Mouse (Mus musculus) C2C12 (cell line): ENCODE results near the gene Emid1.

Source experiments
- CTCF ChIP-seq: IDR thresholded peaks from one replicate; pipeline ENCODE4 v1.5.1; 2011; ENCODE audit not compliant: control insufficient read depth, insufficient read depth, insufficient read length
- MAX ChIP-seq: IDR thresholded peaks from one replicate; pipeline ENCODE4 v1.6.1; 2011; ENCODE audit warnings: mild to moderate bottlenecking, control low read depth
- MYOG ChIP-seq: IDR thresholded peaks from one replicate; pipeline ENCODE4 v1.6.1; 2011; ENCODE audit not compliant: control insufficient read depth, insufficient read length; ENCODE audit errors: extremely low read depth
- USF1 ChIP-seq: IDR thresholded peaks from one replicate; pipeline ENCODE4 v1.6.1; 2011; ENCODE audit warnings: low read depth, mild to moderate bottlenecking, control low read depth, moderate library complexity

DNA sequence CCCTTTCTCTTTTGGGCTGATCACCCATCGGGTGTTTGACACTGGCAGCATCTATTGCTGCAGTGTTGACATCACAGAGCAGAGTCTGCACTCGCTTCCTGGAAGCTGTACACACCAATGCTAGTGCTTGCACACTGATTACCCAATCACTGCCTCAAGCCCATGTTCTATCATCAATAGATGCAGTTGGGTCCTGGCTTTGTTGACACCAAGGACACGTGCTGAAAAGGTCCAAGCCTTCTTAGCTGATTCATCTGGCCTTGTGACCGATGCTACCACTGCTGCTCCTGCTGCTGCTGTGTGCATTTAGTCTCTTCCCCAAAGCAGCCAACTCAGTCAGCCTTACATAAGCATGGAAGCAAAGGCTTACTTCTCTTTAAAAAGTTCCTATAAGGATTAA, 36.1 kb upstream of the Emid1 start:
- TF ChIP-seq CTCF (no peak), MAX (no peak), MYOG (no peak), USF1 (no peak)
